In genomic region chr13:99737271-99737670, GRCm38 (mm10) we compare ENCODE assay signal across 31 mouse cellular contexts.
DNase-seq lines count a peak whose midpoint lies in the region; ATAC-seq and TF ChIP-seq lines count a peak whose summit lies in the region.
"Had no signal": no experiment of that assay in that cellular context is flagged by ENCODE, and none has a peak within 500 bp of the region (broad histone marks: within the 10 kb centered on the region; RNA-seq: fewer than 3 reads in every experiment).

No protein-coding gene starts in this region.

- H3K36me3 ChIP-seq in testis, adult 2 months (ENCODE audit: control insufficient read depth, insufficient read depth, low read length) = no peaks in the 10 kb centered on the region
- no peaks in the 10 kb centered on the region for H3K36me3 ChIP-seq in liver, embryonic 11.5 days (ENCODE audit: control insufficient read depth, insufficient read depth, low read length)
- H3K36me3 ChIP-seq: embryonic facial prominence, embryonic 12.5 days; heart, embryonic 15.5 days; hindbrain, embryonic 12.5 days; neural tube, embryonic 12.5 days had no signal

- 76% methylated on average over 3 of the region's 3 CpGs for WGBS in liver, embryonic 11.5 days

- no peaks in the 10 kb centered on the region; the same call in 1 of the 2 replicates for H3K4me1 ChIP-seq in testis, adult 2 months (ENCODE audit: control insufficient read depth, insufficient read depth, low read length)
- no peaks in the 10 kb centered on the region for H3K4me1 ChIP-seq in liver, embryonic 11.5 days (replicated peaks; ENCODE audit: control insufficient read depth, insufficient read depth, low read length)
- H3K4me1 ChIP-seq: heart, embryonic 15.5 days; neural tube, embryonic 12.5 days had no signal

- no peak for ATAC-seq in liver, embryonic 11.5 days (replicated peaks; ENCODE audit: low FRiP score)
- ATAC-seq: forebrain, embryonic 14.5 days; intestine, embryonic 16.5 days had no signal

- H3K27me3 ChIP-seq in testis, adult 2 months (ENCODE audit: control insufficient read depth, insufficient read depth, low read length) = no peaks in the 10 kb centered on the region
- H3K27me3 ChIP-seq in liver, embryonic 11.5 days (replicated peaks; ENCODE audit: control insufficient read depth, insufficient read depth, low read length) = no peaks in the 10 kb centered on the region
- H3K27me3 ChIP-seq: CH12.LX; embryonic facial prominence, embryonic 12.5 days; heart, embryonic 15.5 days; hindbrain, embryonic 12.5 days; neural tube, embryonic 12.5 days had no signal

- DNase-seq in gastrocnemius, adult 18-20 months (ENCODE audit: low spot score) = peak; percentile 40
- no peak for DNase-seq in gastrocnemius, postnatal 4 days (ENCODE audit: low spot score in 2 of 2)
- peak; percentile 46 to 85 for DNase-seq in layer of hippocampus, adult 18-20 months (ENCODE audit: low spot score in 2 of 2)
- no peak for DNase-seq in layer of hippocampus, adult 9-10 months (ENCODE audit: low spot score)
- no peak for DNase-seq in testis, postnatal 10 days (ENCODE audit: low spot score)
- DNase-seq in liver, embryonic 11.5 days (ENCODE audit: low spot score) = no peak
- no peak for DNase-seq in kidney, postnatal 36 days
- DNase-seq: adrenal gland, postnatal 10 days; cerebellum, adult 11-12 months; cerebellum, adult 9-11 months; embryo, embryonic 11 days; gastrocnemius, postnatal 25 days; heart, adult 2 months; kidney, postnatal 14 days; left cerebral cortex, postnatal 4 days; lung, adult 2 months; lung, postnatal 10 days; midbrain, embryonic 14.5 days; thymus, adult 2 months; thymus, postnatal 36 days had no signal

- no peak overlapping the region for H3K4me2 ChIP-seq in liver, embryonic 11.5 days
- H3K4me2 ChIP-seq: embryonic facial prominence, embryonic 12.5 days; heart, embryonic 15.5 days; hindbrain, embryonic 12.5 days; neural tube, embryonic 12.5 days had no signal

- no peak for TF ChIP-seq POLR2A in testis, adult 2 months (IDR thresholded peaks at IDR 0.05; ENCODE audit: control insufficient read depth, low read depth, low read length)

- H3K9me3 ChIP-seq in liver, embryonic 11.5 days (ENCODE audit: control insufficient read depth, low read length) = no peaks in the 10 kb centered on the region
- H3K9me3 ChIP-seq: embryonic facial prominence, embryonic 12.5 days; heart, embryonic 15.5 days; hindbrain, embryonic 12.5 days; neural tube, embryonic 12.5 days had no signal

- no peak overlapping the region for H3K4me3 ChIP-seq in testis, adult 2 months (ENCODE audit: control insufficient read depth, low read depth, low read length)
- no peak overlapping the region for H3K4me3 ChIP-seq in liver, embryonic 11.5 days (ENCODE audit: low read depth, low read length)
- H3K4me3 ChIP-seq: embryonic facial prominence, embryonic 12.5 days; heart, adult 2 months; heart, embryonic 15.5 days; hindbrain, embryonic 12.5 days; myocyte; neural tube, embryonic 12.5 days had no signal

- H3K9ac ChIP-seq in liver, embryonic 11.5 days (ENCODE audit: low read depth, low read length) = no peak overlapping the region
- H3K9ac ChIP-seq: embryonic facial prominence, embryonic 12.5 days; heart, embryonic 15.5 days; hindbrain, embryonic 12.5 days; liver, embryonic 14.5 days; neural tube, embryonic 12.5 days had no signal

- H3K27ac ChIP-seq in testis, adult 2 months (ENCODE audit: control insufficient read depth, insufficient read depth, low read depth, low read length) = peak overlapping the region; percentile 30; the same call in 1 of the 2 replicates
- H3K27ac ChIP-seq in liver, embryonic 11.5 days (ENCODE audit: low read depth, low read length) = no peak overlapping the region
- H3K27ac ChIP-seq: embryonic facial prominence, embryonic 12.5 days; heart, adult 2 months; heart, embryonic 15.5 days; hindbrain, embryonic 12.5 days; liver, embryonic 14.5 days; macrophage; neural tube, embryonic 12.5 days had no signal

- no peak for TF ChIP-seq CTCF in testis, adult 2 months (IDR thresholded peaks at IDR 0.05; ENCODE audit: control insufficient read depth, insufficient read depth, insufficient replicate concordance, low read depth, low read length)

Comparison
In these comparisons a context has a peak if more than half of its experiments do, and no peak if none do; other contexts are left out.
1. DNase-seq: peak in gastrocnemius, adult 18-20 months (single experiment) and layer of hippocampus, adult 18-20 months (2 of 2); none in gastrocnemius, postnatal 4 days (0 of 2), layer of hippocampus, adult 9-10 months (single experiment), testis, postnatal 10 days (single experiment), liver, embryonic 11.5 days (single experiment) and kidney, postnatal 36 days (0 of 2).